ENCODE assay signal across 20 mouse cellular contexts in the genomic region with DNA sequence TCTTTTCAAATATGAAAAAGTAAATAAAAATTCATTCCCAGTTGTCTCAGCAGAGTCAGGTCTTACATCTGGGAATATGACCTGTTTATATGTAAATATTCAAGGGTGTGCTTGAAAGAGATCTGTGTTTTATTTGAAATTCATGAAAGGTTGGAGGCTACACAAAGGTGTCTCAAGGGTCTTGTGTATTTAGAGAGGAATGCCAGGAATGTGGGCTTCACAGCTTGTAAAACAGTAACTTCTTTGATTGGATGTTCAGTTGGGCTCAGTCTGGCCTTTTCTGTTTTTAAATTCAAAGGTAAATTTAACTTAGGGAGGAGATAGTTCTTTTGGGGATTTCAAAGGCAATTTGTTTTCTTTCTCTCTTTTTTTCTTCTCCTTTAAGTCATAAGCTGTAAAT.
A peak's percentile ranks its signal among the peaks of the same experiment; 100 is the strongest.
DNase-seq lines count a peak whose midpoint lies in the region; ATAC-seq and TF ChIP-seq lines count a peak whose summit lies in the region.
"Had no signal": no experiment of that assay in that cellular context is flagged by ENCODE, and none has a peak within 500 bp of the region (broad histone marks: within the 10 kb centered on the region; RNA-seq: fewer than 3 reads in every experiment).

No protein-coding gene starts in this region.

- no peaks in the 10 kb centered on the region for H3K4me1 ChIP-seq in lung, embryonic 14.5 days (ENCODE audit: insufficient read depth)
- H3K4me1 ChIP-seq in ES-E14 (ENCODE audit: control insufficient read depth in 2 of 2, insufficient read depth in 2 of 2, low read length in 2 of 2, poor library complexity in 1 of 2), result peaks cover 0 to 4% of the 10 kb centered on the region in 2 experiments; a peak in 1 of 4 replicates

- no peak for TF ChIP-seq CTCF in lung, embryonic 14.5 days (IDR thresholded peaks at IDR 0.05; ENCODE audit: low read depth)

- no peaks in the 10 kb centered on the region for H3K36me3 ChIP-seq in lung, embryonic 14.5 days (ENCODE audit: insufficient read depth)
- no peaks in the 10 kb centered on the region for H3K36me3 ChIP-seq in ES-E14 (ENCODE audit: control insufficient read depth, insufficient read depth, low read length, poor library complexity, severe bottlenecking)

- no peaks in the 10 kb centered on the region for H3K27me3 ChIP-seq in lung, embryonic 14.5 days (ENCODE audit: insufficient read depth, low read length)
- H3K27me3 ChIP-seq: Patski had no signal

- in situ Hi-C loops in ES-E14 (cut with MboI; ENCODE audit: low sequenced_read_pairs in 2 of 2, unreplicated experiment in 2 of 2), result no loop called here

- H3K4me2 ChIP-seq in lung, embryonic 14.5 days, result no peak overlapping the region
- H3K4me2 ChIP-seq: hindbrain, embryonic 14.5 days had no signal

- peak; percentile 54 for DNase-seq in lung, embryonic 14.5 days
- no peak for DNase-seq in lung, postnatal 14 days
- peak; percentile 28 for DNase-seq in ES-E14 (ENCODE audit: low read depth, low spot score)
- DNase-seq in embryo, embryonic 10.5 days (ENCODE audit: low spot score), result peak; percentile 53
- peak; percentile 51 for DNase-seq in forelimb bud, embryonic 11.5 days (ENCODE audit: low read depth, low spot score)
- no peak for DNase-seq in thymus, postnatal 14 days
- no peak for DNase-seq in cerebellum, postnatal 10 days
- DNase-seq: adrenal gland, postnatal 14 days; cerebellum, adult 11 months; cerebellum, postnatal 36 days; gastrocnemius, postnatal 25 days; heart, adult 2 months; heart, postnatal 36 days; layer of hippocampus, postnatal 36 days; lung, adult 2 months; retina, postnatal 1 day; thymus, postnatal 25 days had no signal

- no peak overlapping the region for H3K4me3 ChIP-seq in lung, embryonic 14.5 days (ENCODE audit: low read depth, low read length)
- no peak overlapping the region for H3K4me3 ChIP-seq in ES-E14 (ENCODE audit: insufficient read depth in 1 of 2, low read depth in 1 of 2, low read length in 2 of 2, poor library complexity in 1 of 2, severe bottlenecking in 1 of 2)
- H3K4me3 ChIP-seq: heart, adult 2 months had no signal

- H3K9ac ChIP-seq in lung, embryonic 14.5 days, result no peak overlapping the region
- no peak overlapping the region for H3K9ac ChIP-seq in ES-E14 (ENCODE audit: insufficient read depth, low read depth, low read length, poor library complexity, severe bottlenecking)
- H3K9ac ChIP-seq: hindbrain, embryonic 14.5 days had no signal

- ATAC-seq in lung, embryonic 14.5 days (ENCODE audit: insufficient read depth), result peak; percentile 41; the same call in 1 of the 2 replicates
- ATAC-seq in CD4-positive, CD25-positive, alpha-beta regulatory T cell, adult 4 months, result no peak
- ATAC-seq: Patski had no signal

- H3K9me3 ChIP-seq in lung, embryonic 14.5 days (ENCODE audit: low read depth, low read length), result no peaks in the 10 kb centered on the region
- no peaks in the 10 kb centered on the region for H3K9me3 ChIP-seq in ES-E14 (ENCODE audit: control insufficient read depth, insufficient read depth, low read depth, low read length)

- peak overlapping the region; percentile 78 for H3K27ac ChIP-seq in lung, embryonic 14.5 days (ENCODE audit: low read depth)
- no peak overlapping the region for H3K27ac ChIP-seq in ES-E14 (ENCODE audit: insufficient read depth, low read depth, low read length, poor library complexity, severe bottlenecking)
- H3K27ac ChIP-seq: heart, adult 2 months; hindbrain, embryonic 14.5 days had no signal

TF ChIP-seq in ES-E14, 5 proteins besides CTCF, POLR2A, EP300 and RAD21:
- no peak for TF ChIP-seq CHD2 (IDR thresholded peaks at IDR 0.05; ENCODE audit: low read depth, low read length)
- TF ChIP-seq HCFC1 (IDR thresholded peaks at IDR 0.05; ENCODE audit: borderline replicate concordance, insufficient read depth, low read length), result no peak
- no peak for TF ChIP-seq ZNF384 (IDR thresholded peaks at IDR 0.05; ENCODE audit: low read depth, low read length)
- no peak for TF ChIP-seq MAFK (IDR thresholded peaks at IDR 0.05; ENCODE audit: insufficient read depth, low read depth, low read length)
- no peak for TF ChIP-seq ZC3H11A (IDR thresholded peaks at IDR 0.05; ENCODE audit: borderline replicate concordance, low read depth, low read length)

Comparison
In these comparisons a context has a peak if more than half of its experiments do, and no peak if none do; other contexts are left out.
1. DNase-seq: peak in lung, embryonic 14.5 days (single experiment), ES-E14 (single experiment), embryo, embryonic 10.5 days (single experiment) and forelimb bud, embryonic 11.5 days (single experiment); none in lung, postnatal 14 days (single experiment), thymus, postnatal 14 days (single experiment) and cerebellum, postnatal 10 days (0 of 2).